Comparison of ENCODE assay signal across 8 mouse cellular contexts in genomic region chr14:21848166-21849154, GRCm38 (mm10). TPM values are rescaled to one million over a fixed set of nuclear protein-coding genes. Genes with fewer than 3 reads are reported as not detected.
DNase-seq lines count a peak whose midpoint lies in the region; ATAC-seq and TF ChIP-seq lines count a peak whose summit lies in the region.

Comtd1 (minus strand) TSS chr14:21848977.

- peaks cover 33% of the 10 kb centered on the region for H3K36me3 ChIP-seq in embryonic facial prominence, embryonic 15.5 days
- peaks cover 32% of the 10 kb centered on the region for H3K36me3 ChIP-seq in kidney, embryonic 14.5 days (ENCODE audit: control insufficient read depth, insufficient read depth, low read length)
- H3K36me3 ChIP-seq in limb, embryonic 15.5 days, result peaks cover 34% of the 10 kb centered on the region

- WGBS in bone marrow, adult 2 months, result under 1% methylated on average over 51 of the region's 51 CpGs
- under 1% methylated on average over 51 of the region's 51 CpGs for WGBS in embryonic facial prominence, embryonic 15.5 days
- under 1% methylated on average over 51 of the region's 51 CpGs for WGBS in kidney, embryonic 14.5 days
- under 1% methylated on average over 51 of the region's 51 CpGs for WGBS in limb, embryonic 15.5 days

- H3K9ac ChIP-seq in embryonic facial prominence, embryonic 15.5 days, result peak within 1 kb of the TSS; percentile 60
- peak within 1 kb of the TSS; percentile 73 for H3K9ac ChIP-seq in kidney, embryonic 14.5 days (ENCODE audit: low read depth, low read length)
- H3K9ac ChIP-seq in limb, embryonic 15.5 days, result peak within 1 kb of the TSS; percentile 57

- peaks cover 3% of the 10 kb centered on the region; the same call in 1 of the 2 replicates for H3K4me1 ChIP-seq in bone marrow, adult 2 months (ENCODE audit: control insufficient read depth, insufficient read depth, low read length)
- peaks cover 44% of the 10 kb centered on the region for H3K4me1 ChIP-seq in embryonic facial prominence, embryonic 15.5 days
- peaks cover 17% of the 10 kb centered on the region for H3K4me1 ChIP-seq in kidney, embryonic 14.5 days (ENCODE audit: control insufficient read depth, insufficient read depth, low read length)
- peaks cover 32% of the 10 kb centered on the region for H3K4me1 ChIP-seq in limb, embryonic 15.5 days

- no peaks in the 10 kb centered on the region for H3K27me3 ChIP-seq in embryonic facial prominence, embryonic 15.5 days
- no peaks in the 10 kb centered on the region for H3K27me3 ChIP-seq in kidney, embryonic 14.5 days (ENCODE audit: control insufficient read depth, insufficient read depth, low read length)
- no peaks in the 10 kb centered on the region for H3K27me3 ChIP-seq in limb, embryonic 15.5 days

- peak within 1 kb of the TSS; percentile 56 for H3K27ac ChIP-seq in bone marrow, adult 2 months (ENCODE audit: control insufficient read depth, insufficient read depth, low read depth, low read length, poor library complexity)
- H3K27ac ChIP-seq in embryonic facial prominence, embryonic 15.5 days (replicated peaks), result peak within 1 kb of the TSS; percentile 17
- peak within 1 kb of the TSS; percentile 78 for H3K27ac ChIP-seq in kidney, embryonic 14.5 days (ENCODE audit: low read depth, low read length)
- peak within 1 kb of the TSS; percentile 63 for H3K27ac ChIP-seq in limb, embryonic 15.5 days

- peak within 1 kb of the TSS; percentile 98 for H3K4me2 ChIP-seq in embryonic facial prominence, embryonic 15.5 days (replicated peaks)
- H3K4me2 ChIP-seq in kidney, embryonic 14.5 days (replicated peaks; ENCODE audit: low read depth, low read length), result peak within 1 kb of the TSS; percentile 99
- peak within 1 kb of the TSS; percentile 100 for H3K4me2 ChIP-seq in limb, embryonic 15.5 days

- peak within 1 kb of the TSS; percentile 58 for H3K4me3 ChIP-seq in bone marrow, adult 2 months (replicated peaks; ENCODE audit: control insufficient read depth, low read depth, low read length)
- peak within 1 kb of the TSS; percentile 79 for H3K4me3 ChIP-seq in embryonic facial prominence, embryonic 15.5 days (replicated peaks)
- peak within 1 kb of the TSS; percentile 81 for H3K4me3 ChIP-seq in kidney, embryonic 14.5 days (ENCODE audit: low read length)
- peak within 1 kb of the TSS; percentile 75 for H3K4me3 ChIP-seq in limb, embryonic 15.5 days

- DNase-seq in 416B (ENCODE audit: low read depth), result peak; percentile 94
- DNase-seq in heart, adult 9 months (ENCODE audit: low spot score in 2 of 2), result peak; percentile 91 to 95
- DNase-seq in monocyte, adult 2 months (ENCODE audit: low read depth in 1 of 2, low spot score in 2 of 2), result peak; percentile 87 to 92
- DNase-seq in spleen, postnatal 36 days (ENCODE audit: low spot score in 2 of 2), result peak; percentile 86 to 90

- TF ChIP-seq POLR2A in bone marrow, adult 2 months (IDR thresholded peaks at IDR 0.05; ENCODE audit: borderline replicate concordance, control insufficient read depth, low read depth, low read length), result peak; percentile 74; the same call in 1 of the 2 replicates

- no peaks in the 10 kb centered on the region for H3K9me3 ChIP-seq in embryonic facial prominence, embryonic 15.5 days (replicated peaks)
- no peaks in the 10 kb centered on the region for H3K9me3 ChIP-seq in kidney, embryonic 14.5 days (ENCODE audit: control insufficient read depth, low read length)
- no peaks in the 10 kb centered on the region for H3K9me3 ChIP-seq in limb, embryonic 15.5 days

- ATAC-seq in embryonic facial prominence, embryonic 15.5 days (ENCODE audit: insufficient number of reproducible peaks, low FRiP score, low TSS enrichment, low read depth), result peak; percentile 84
- ATAC-seq in kidney, embryonic 14.5 days (ENCODE audit: low FRiP score, low TSS enrichment), result peak; percentile 91
- ATAC-seq in limb, embryonic 15.5 days (ENCODE audit: insufficient number of reproducible peaks, low FRiP score, low TSS enrichment, low read depth), result peak; percentile 72

- peak; percentile 100 for TF ChIP-seq CTCF in bone marrow, adult 2 months (IDR thresholded peaks at IDR 0.05; ENCODE audit: control insufficient read depth, insufficient read depth, low read length)

RNA-seq across cellular contexts. Expression of gene Comtd1, which starts in this region (rescaled TPM):
- polyA plus RNA-seq in bone marrow, adult 2 months (2011; ENCODE audit: insufficient read depth, insufficient read length, low replicate concordance, missing spikeins), result 15.8 and 45.0 TPM in 2 replicates
- polyA plus RNA-seq in embryonic facial prominence, embryonic 15.5 days (2015; fragmentation: Nextera tagmentation; extraction: Ambion mirVana), result 20.4 and 20.7 TPM in 2 replicates
- 24.1 and 27.3 TPM in 2 replicates for polyA plus RNA-seq in kidney, embryonic 14.5 days (2014; fragmentation: Nextera tagmentation; extraction: Ambion mirVana)
- polyA plus RNA-seq in limb, embryonic 15.5 days (2015; fragmentation: Nextera tagmentation; extraction: Ambion mirVana), result 21.7 and 22.5 TPM in 2 replicates

Comparison
In these comparisons a context has a peak if more than half of its experiments do, and no peak if none do; other contexts are left out.
1. Peak in every context shown above with its lines: DNase-seq, ATAC-seq, H3K4me3 ChIP-seq and H3K27ac ChIP-seq.
2. H3K27ac ChIP-seq: peak in every context shown above with its lines; median percentile 78 in kidney, embryonic 14.5 days; 63 in limb, embryonic 15.5 days; 56 in bone marrow, adult 2 months; 17 in embryonic facial prominence, embryonic 15.5 days.